Mouse (Mus musculus): ENCODE data around the gene Smarca2.
"Not testable (repeated sequence)": the region's sequence is repeated elsewhere in the genome, so short reads cannot be mapped to it uniquely, and the experiment has no call there.

Smarca2 gene

DNA sequence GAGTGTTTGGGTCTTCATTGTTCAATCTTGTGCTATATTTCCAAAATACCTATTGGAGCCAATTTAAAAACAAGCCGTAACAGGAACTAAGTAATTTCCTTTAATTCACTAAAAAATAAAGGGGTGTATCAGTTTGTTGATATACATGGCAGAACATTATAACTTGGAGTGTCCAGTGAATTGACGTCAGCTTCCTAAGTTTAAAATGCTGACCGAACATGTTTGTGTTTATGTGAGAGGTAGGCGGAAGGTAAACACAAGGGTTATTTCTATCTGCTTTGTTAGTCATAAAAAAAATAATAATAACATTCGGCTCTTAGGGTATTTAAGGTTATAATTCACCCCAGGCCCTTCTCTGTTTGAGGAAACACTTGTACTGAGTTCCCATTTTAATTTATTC, 12.4 kb downstream of the Smarca2 start:
- no peak for DNase-seq (ENCODE audit: low spot score in 2 of 2)

DNA sequence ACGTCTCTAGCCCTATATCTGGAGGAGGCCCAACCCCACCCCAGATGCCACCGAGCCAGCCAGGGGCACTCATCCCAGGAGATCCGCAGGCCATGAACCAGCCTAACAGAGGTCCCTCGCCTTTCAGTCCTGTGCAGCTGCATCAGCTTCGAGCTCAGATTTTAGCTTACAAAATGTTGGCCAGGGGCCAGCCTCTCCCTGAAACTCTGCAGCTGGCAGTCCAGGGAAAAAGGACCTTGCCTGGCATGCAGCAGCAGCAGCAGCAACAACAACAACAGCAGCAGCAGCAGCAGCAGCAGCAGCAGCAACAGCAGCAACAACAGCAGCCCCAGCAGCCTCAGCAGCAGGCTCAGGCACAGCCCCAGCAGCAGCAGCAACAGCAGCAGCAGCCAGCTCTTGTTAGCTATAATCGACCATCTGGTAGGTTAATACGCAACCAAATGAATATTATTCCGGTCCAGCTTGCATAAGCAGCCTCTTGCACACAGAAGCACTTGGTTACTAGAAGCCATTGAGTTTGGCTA, 25.9 kb downstream of the Smarca2 start:
- no peak for DNase-seq (ENCODE audit: low spot score in 2 of 2)

DNA sequence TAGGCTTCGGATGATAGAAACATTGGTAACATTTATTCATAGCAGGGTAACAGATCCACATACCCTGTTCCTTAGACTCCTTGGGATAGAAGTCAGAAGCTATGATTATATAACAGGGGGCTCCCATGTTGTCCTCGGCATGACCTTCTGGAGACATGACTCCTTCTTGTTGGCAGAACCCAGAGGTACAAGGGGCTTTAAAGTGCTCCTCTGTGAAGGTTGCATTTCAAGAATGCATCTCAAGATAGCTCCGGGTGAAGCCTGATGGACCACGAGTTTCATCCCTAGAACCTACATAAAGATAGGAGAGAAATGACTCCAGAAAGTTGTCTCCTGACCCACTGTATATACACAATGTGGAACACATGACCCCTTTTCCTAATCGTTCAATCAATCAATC, 27.4 kb downstream of the Smarca2 start:
- DNase-seq (ENCODE audit: low spot score in 2 of 2): no peak

DNA sequence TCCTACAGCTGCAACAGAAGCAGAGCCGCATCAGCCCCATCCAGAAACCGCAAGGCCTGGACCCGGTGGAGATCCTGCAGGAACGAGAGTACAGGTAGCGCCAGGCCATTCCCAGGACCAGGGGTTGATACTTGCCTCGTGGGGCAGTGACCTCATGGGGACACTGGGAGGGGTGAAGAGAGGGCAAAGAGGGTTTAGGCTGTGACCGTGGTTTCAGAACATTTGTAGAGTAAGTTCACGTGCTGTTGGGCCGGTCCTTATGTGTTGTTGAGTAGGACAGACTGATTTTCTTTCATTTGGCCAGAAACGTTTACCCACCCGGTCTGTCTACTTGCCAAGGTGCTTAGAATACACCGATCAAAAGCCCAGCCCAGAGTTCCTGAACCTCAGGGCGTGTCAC, 35.7 kb downstream of the Smarca2 start:
- no peak for DNase-seq (ENCODE audit: low spot score in 2 of 2)

DNA sequence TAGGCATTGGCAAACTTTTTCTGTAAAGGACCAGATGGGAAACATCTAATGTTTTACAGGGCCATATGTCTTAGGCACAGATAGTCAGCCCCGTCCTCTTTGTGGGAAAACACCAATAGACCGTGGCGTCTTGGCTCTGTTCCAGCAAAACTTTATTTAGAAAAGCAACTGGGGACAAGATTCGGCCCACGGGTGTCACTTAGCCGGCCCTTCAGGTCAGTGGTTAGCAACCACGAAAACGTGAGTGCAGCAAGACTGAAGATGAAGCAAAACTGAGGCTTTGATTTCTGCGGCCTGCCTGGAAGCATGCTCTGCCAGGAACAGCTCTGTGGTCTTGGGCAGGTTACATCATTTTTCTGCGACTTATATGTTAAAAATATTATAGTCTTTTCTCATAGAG, 36.4 kb downstream of the Smarca2 start:
- peak; percentile 1 to 4 for DNase-seq (ENCODE audit: low spot score in 2 of 2)

DNA sequence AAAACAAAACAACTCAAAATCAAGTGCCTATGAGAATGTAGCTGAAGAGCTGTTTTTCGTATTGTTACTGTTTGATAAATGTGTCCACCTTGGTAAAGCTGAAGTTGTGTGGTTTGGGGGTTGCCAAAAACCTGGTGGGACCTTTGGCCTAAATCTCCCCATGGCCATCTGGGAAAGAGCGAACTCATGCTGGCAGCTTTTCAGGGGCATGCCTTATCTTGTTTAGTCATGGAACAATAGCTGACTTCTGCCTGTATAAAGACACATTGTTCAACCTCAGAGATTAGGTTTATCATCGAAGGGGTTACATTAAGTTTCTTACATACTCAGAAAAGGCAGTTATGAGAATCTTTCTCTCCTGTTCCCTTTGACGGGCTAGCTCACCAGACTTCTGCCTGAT, 38.2 kb downstream of the Smarca2 start:
- no peak for DNase-seq (ENCODE audit: low spot score in 2 of 2)

DNA sequence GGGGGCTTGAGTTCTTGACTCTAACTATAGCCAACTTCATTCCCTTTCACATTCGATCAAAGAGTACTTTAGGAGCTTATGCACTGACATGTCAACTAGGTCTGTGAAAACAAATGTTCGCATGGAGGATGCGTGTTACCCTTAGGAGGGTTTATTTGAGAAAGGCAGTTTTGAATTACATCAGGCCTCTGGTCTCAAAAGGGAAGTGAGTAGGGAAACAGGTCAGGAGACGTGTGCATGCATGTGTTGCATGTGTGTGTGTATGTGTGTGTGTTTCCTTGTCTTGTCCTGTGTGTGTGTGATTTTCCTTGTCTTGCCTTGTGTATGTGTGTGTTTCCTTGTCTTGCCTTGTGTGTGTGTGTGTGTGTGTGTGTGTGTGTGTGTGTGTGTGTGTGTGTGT, 39.1 kb downstream of the Smarca2 start:
- no peak for DNase-seq (ENCODE audit: low spot score in 2 of 2)

DNA sequence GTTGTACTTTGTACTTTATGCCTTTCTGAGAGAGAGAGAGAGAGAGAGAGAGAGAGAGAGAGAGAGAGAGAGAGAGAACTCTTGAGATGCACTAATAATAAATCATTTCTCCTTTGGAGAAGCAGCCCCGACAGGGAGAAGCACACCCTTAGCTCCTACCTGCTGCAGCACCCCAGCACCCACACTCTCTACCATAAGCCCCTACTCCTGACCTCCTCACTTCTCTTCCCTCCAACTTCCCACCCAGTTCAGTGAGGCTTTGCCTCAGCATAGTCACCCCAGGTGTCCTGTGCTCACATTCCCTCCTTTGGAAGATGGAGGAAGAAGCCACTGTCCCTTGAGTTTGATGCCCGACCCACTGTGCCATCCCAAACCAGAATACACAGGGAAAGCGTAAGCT, 40.2 kb downstream of the Smarca2 start:
- no peak for DNase-seq (ENCODE audit: low spot score in 2 of 2)

DNA sequence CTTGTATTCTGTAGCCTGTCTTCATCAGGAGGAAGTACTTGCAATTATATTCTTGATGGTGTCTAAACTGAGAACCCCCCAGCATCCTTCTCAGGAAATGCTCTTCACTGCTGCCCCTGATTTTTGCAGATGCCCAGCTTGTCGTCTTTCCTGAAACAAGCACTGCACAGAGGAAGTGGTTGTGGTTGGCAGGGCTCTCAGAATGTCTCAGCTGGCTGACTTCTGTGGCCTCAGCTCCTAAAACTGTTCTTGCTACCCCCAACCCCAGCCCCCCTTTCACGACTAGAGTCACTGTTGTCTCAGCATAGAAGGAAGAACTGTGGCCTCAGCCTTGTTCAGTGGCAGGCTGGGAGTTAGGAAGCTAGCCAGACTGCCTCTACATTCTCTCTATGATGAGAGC, 41.3 kb downstream of the Smarca2 start:
- peak; percentile 62 to 69 for DNase-seq (ENCODE audit: low spot score in 2 of 2)

DNA sequence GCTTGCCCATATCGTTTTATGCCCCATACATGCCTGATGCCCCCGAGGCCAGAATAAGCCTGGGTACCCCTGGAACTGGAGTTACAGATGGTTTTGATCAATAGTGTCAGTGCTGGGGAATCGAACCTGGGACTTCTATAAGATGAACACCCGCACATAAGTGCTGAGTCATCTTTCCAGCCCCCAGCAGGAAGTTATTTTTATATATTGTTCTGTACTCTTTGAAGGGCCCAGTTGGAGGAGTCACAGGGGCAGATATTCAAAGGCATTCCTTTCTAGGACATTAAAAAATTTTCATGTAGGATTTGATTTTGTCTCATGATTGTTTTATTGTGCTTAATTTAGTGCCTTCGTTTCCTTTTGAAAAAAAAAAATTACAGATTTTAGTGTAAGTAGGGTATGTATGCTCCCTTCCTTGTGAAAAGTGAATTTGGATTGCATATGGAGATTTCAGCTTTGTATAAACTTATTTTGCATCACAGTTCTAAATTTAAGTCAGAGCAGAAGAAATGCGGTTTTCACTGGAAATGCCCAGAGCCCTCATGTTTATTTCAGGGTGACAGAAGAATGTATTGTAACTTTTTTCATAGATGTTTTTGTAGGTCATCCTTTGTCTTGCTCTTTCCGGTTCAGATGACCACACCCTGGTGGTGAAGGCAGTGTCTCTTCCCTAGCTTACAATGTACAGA, 45.9 kb downstream of the Smarca2 start:
- no peak for DNase-seq (ENCODE audit: low spot score in 2 of 2)

DNA sequence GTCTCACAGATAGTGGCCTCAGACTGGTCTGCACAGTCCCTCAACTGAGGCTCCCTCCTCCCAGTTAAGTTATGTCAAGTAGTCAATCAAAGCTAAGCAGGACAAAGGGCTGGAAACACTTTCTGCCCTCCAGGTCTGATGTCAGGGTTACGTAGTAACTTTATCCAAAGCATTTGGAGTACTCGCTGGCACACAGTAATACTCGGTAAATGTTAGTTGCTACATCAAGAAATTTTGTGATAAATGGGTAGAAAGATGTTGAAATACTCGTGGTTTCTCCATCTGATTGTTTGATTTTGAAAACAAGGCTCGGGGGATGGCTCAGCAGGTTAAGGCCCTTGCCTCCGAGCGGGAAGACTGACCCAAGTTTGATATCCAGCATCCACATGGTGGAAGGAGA, 53.5 kb downstream of the Smarca2 start:
- no peak for DNase-seq (ENCODE audit: low spot score in 2 of 2)

DNA sequence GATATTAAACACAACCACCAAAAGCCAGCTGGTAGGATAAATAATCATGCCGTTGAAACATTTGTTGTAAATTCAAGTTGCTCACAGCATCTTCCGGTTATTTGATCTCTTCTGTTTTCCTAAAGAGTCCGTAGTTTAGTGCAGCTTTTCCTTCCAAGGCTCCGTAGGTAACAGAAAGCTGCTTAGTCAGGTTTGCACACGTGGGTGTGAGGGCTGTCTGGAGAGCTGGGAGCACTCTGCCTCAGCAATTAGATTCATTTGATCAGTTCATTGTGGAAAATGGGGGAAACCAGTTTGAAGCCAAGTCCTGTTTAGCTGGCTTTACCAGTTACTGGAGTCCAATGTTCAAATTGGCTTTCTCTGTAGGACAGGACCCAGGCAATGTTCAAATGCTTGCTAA, 55.1 kb downstream of the Smarca2 start:
- no peak for DNase-seq (ENCODE audit: low spot score in 2 of 2)

DNA sequence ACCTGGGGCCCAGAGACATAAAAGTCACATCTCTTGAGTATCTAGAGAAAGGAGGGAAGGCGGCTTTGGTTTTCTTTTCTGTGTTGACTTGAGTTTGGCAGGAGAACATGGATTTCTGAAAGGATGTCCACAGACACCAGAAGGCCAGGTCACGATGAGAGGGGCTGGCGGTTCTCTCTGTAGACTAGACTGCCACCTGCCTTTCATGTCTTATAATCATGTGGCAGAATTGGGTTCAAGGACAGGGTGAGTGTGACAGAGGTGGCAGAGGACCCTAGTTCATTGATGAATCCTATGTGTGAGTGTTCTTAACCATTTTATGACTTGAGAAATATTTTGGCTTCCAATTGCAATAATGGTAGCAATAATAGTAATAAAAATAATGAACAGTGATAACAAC, 56.3 kb downstream of the Smarca2 start:
- no peak for DNase-seq (ENCODE audit: low spot score in 2 of 2)

DNA sequence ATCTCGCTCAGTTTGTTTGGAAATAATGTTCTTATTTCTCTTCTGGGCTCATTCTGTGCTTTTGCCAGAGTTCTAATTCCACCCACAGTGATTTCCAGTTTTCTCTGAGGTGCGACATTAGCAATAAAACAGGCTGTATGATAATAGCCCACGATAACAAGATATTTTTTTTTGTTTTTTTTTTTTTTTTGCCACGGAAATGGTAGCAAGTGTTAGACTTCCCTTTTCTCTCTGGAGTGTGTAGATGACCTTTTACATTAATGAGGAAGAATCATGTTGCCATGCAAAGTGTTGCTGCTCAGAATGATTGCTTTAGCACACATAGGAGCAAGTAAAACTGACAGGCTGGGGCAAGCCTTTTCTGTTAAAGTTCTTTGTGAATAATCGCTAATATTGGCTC, 61.5 kb downstream of the Smarca2 start:
- DNase-seq (ENCODE audit: low spot score in 2 of 2): no peak

DNA sequence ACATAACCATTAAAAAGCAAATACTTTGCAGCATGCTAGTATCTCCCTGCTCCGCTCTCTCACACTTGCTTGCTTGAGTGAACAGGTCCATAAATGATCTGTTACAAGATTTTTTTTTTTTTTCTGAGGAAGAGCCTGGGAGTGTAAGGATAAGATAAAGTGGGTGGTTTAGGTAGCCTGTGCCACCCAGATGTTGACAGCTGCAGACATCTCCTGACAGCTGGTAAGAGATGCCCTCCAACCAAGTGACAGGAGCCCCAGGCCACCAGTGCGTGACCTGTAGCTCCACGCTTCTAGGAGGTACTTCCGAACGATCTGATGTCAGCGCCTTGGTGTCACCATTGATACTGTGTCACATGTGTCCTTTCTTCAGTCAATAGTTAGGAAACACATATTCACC, 65.2 kb downstream of the Smarca2 start:
- DNase-seq (ENCODE audit: low spot score in 2 of 2): no peak

DNA sequence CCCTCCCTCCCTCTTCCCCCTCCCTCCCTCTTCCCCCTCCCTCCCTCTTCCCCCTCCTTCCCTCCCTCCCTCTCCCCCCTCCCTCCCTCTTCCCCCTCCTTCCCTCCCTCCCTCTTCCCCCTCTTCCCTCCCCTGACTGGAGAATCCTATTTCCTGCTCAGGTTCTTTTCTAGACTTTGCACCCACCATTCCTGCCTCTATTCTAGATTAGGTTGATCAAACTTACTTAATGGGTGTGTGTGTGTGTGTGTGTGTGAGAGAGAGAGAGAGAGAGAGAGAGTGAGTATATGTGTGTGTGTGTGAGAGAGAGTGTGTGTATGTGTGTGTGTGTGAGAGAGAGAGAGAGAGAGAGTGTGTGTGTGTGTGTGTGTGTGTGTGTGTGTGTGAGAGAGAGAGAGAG, 66.6 kb downstream of the Smarca2 start:
- DNase-seq (ENCODE audit: low spot score in 2 of 2): not testable (repeated sequence)

DNA sequence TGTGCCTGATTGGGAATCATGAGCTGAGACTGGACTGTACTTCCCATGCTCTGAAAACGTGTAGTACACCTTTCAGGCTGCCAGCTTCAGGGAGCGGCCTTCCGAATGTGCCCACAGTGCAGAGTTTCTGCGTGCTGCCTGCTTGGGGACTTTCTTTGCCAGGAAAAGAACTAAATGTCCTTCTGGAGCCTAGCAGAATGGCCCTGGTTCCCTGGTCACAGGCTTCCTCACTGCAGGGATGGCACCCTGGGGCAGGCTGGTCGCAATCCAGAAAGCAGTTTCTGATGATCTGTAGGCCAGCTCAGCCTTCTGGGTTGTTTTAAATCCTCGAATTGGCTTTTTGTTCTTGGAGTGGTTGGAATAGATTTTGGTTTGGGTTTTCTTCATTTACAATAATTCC, 71.1 kb downstream of the Smarca2 start:
- no peak for DNase-seq (ENCODE audit: low spot score in 2 of 2)

DNA sequence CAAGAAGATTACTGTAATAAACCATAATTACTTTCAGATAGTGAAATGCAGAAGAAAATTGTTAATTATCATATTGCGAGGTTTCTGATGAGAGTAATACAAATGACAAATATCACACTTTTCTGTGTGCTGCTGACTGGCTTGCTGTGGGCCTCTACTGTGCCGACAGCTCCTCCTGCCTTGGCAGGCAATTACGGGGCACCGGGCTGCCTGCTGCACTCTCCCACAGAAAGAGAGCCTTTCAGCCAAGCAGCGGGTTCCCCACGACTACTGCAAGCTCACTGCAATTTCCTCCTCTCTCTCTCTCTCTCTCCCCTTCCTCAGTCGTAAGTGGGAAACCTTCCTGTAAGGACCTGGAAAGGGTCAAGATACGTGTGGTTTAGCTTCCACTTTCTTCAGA, 73.7 kb downstream of the Smarca2 start:
- no peak for DNase-seq (ENCODE audit: low spot score in 2 of 2)

DNA sequence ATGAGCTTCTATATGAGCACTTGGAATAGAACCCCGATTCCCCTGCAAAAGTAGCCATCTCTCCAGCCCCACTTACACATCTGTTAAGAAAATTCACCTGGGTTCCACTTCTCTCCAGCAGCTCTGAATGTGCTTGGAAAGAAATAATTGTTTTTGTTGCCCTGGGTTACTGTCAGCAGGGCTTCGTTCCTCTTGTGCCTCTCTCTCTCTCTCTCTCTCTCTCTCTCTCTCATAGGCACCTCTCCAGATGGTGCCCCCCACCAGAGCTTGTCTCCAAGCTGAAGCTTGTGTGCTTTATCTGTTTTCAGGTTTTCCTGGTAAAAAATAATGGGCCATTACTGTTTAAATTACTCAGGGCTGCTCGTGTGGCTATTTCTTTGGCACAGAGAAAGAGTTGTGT, 74.8 kb downstream of the Smarca2 start:
- DNase-seq (ENCODE audit: low spot score in 2 of 2): no peak

DNA sequence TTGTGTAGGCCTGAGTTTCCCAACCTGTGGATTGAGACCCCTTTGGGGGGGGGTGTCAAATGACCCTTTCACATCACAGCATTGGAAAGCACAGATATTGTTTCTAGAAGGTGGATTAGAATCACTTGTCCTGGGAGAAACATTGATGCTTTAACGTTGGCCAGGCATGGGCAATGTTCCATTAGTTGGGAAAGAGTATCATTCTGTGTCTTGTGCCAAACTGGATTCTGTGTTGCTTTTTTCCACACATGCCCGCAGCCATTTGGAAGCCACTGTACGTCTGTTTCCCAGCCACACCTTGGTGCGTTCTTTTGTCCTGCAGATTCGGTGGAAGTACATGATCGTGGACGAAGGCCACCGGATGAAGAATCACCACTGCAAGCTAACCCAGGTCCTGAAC, 76.7 kb downstream of the Smarca2 start:
- DNase-seq (ENCODE audit: low spot score in 2 of 2): no peak

DNA sequence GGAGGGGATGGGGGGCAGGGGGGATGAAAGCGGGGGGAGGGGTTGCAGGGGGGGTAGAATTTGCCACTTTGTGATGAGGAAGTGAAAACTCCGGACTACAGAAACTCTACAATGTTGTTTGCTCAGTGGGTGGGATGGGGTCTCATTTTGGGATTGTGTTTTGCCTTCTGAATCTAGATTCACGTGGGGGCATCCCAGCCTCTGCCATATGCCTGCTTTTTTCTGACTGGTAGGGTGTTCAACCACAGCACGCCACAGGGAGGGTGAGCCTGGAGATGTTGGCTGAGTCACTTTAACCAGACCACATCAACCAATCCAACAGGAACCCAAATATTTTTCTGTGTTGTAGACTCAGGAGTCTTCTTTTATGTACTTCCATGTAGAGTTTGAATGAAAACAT, 77.3 kb downstream of the Smarca2 start:
- no peak for DNase-seq (ENCODE audit: low spot score in 2 of 2)

DNA sequence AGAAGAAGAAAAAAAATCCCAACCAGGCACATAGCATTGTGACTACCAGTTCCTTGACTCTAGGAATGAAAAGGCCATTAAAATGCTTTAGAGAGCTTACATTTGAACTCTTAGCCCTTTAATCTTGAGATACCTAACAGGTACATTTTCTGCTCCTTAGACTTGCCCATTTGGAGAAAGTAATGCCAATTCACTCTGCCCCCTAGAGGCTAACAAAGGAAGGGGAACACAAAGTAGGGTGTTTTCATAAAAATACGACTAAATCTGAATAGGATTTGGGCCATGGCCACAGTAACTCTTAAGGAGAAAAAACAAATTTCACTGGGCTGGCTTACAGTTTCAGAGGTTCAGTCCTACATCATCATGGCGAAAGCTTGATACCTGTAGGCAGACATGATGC, 77.9 kb downstream of the Smarca2 start:
- DNase-seq (ENCODE audit: low spot score in 2 of 2): no peak

DNA sequence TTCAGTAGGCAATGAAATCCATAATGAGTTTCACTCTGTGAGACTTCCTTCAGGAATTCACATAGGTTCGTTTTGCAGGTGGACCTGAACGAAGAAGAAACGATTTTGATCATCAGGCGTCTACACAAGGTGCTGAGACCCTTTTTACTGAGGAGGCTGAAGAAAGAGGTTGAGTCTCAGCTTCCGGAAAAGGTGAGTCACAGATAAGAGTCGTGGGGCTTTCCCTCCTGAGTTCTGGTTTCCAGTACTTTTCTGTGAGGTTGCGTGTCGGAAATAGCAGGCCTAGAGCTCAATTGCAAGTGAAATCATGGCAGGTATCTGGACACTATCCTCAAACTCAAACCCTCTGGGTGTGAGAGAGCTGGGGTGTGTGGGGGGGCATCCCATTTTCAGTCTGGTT, 78.9 kb downstream of the Smarca2 start:
- DNase-seq (ENCODE audit: low spot score in 2 of 2): no peak

DNA sequence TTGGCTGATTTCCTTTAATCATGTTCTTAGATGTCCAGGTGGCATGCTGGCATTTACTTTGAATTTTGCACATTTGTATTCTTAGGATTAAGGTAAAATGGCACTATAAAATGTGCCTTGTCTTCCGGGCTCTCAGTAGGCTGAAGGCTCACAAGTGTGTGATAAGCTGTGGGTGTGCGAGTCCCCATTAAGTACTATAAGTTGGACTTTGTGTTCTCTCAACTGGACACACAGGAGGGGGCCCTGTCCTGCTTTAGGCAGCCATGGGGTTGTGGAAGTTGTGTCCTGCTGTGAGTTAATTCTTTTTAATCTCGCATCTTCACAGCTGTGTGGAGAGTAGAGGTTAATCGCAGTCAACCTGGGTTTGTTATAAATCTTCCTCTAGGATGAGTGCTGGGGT, 85.7 kb downstream of the Smarca2 start:
- no peak for DNase-seq (ENCODE audit: low spot score in 2 of 2)

All from natural killer cell, adult 2 months (primary cell).